Mouse (Mus musculus) kidney, adult 2 months (tissue): Measurements from ENCODE around the gene Khdrbs1.

ENCODE experiments used
- CTCF ChIP-seq: fragments of 200-500 bp; conservative IDR thresholded peaks from 2 replicates; pipeline ENCODE4 v1.5.1; 2011; ENCODE audit warnings: low read depth, mild to moderate bottlenecking, control low read depth, low read length, moderate library complexity, mixed read lengths; ENCODE audit not compliant: insufficient read depth, insufficient read length
- POLR2A ChIP-seq: fragments of 200-500 bp; IDR thresholded peaks from one replicate; pipeline ENCODE4 v1.6.1; 2011; ENCODE audit warnings: low read depth, low read length, control low read depth

DNA sequence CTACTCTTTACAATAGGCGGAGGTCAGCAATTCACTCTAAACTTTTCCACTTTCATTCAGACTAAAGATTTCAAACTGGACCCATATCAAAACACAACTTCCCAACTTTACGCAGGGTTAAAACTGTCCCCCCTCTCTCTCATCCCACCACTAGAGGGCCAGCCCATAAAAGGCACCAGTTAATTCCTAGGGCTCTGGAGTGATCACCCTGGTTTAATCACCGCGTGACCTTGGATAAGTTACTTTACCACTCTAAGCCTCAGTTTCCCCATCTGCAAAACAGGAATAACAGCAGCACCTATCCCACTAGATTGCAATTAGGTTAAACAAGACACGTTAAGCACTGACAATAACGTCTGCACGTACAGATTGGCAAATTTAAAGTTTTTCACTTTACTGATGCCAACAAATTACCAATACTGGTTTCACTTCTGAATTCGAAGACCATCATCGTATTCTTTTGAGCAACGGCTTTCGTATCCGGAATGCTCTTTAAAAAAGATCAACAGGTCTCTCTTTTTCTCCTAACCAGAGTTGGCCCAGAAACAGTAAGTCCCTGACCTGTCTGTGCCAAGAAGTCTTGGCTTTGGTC lies 70.5 kb downstream of the Khdrbs1 start:
- TF ChIP-seq CTCF (peak; percentile 68), POLR2A (no peak)
